Mouse (Mus musculus): Measurements from ENCODE around the gene Nphs2.
"Not testable (repeated sequence)": the region's sequence is repeated elsewhere in the genome, so short reads cannot be mapped to it uniquely, and the experiment has no call there.

The Nphs2 gene

GRCm38 (mm10) chr1:156310630-156311029 is at the start of gene Nphs2:
Nphs2 (plus strand) TSS chr1:156310727.
- DNase-seq (ENCODE audit: extremely low spot score): peak; percentile 17

GRCm38 (mm10) chr1:156263352-156263751 is 47.2 kb upstream of the Nphs2 start:
- DNase-seq (ENCODE audit: extremely low spot score): peak; percentile 68

GRCm38 (mm10) chr1:156263946-156264345 is 46.6 kb upstream of the Nphs2 start:
- DNase-seq (ENCODE audit: extremely low spot score): no peak

DNA sequence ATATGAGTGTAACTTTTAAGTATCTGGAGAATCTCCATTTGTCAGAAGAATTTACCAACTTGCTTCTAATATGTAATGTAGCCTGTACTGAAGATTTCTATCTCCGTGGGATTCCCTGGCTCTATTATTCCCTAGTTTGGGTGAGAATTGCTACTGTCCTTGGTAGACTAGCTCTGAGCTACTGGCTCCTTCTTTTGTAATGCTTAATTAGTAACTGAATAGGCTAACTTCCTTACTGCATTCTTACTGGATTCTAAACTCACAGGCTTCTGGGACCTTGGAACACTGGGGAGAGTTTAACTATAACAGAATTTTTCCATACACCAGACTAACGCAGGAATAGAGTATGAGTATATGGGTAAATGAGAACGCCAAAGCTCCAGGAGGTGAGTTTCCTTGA is 42.0 kb upstream of the Nphs2 start:
- DNase-seq (ENCODE audit: extremely low spot score): not testable (repeated sequence)

DNA sequence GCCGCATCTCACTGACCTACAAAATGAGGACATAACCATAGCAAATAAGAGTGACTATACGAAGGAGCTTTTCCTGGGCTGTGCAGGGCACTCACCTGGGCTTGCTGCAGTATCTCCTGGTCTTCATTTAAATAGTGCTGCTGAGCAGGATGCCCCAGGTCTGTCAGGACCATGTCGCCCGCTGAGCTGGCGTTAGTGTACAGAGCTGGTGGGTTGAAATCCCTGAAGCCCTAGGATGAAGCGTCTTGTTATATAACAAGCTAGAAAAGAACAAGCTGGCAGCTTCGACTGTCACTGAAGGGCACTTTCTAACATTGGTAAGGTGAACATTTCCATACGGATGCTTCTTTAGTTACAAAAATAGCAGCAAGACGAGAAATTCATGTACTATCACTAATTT is 40.1 kb upstream of the Nphs2 start:
- DNase-seq (ENCODE audit: extremely low spot score): no peak

DNA sequence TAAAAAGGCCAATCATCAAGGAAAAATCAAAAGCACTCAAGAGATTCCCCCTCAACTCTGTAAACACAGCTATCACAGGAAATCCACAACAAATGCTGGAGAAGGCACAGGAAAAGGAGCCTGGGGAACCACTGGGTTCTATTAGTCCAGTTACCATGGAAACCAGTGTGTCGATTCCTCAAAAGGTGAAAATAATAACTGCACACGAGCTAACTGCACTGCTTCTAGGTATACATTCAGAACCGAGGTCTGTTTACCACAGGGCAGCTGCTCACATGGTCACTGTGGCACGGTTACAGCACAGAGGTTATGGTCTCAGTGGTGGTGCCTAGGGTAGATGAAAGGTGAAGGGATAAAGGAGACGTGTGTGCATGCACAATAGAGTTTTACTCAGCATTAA is 38.9 kb upstream of the Nphs2 start:
- no peak for DNase-seq (ENCODE audit: extremely low spot score)

DNA sequence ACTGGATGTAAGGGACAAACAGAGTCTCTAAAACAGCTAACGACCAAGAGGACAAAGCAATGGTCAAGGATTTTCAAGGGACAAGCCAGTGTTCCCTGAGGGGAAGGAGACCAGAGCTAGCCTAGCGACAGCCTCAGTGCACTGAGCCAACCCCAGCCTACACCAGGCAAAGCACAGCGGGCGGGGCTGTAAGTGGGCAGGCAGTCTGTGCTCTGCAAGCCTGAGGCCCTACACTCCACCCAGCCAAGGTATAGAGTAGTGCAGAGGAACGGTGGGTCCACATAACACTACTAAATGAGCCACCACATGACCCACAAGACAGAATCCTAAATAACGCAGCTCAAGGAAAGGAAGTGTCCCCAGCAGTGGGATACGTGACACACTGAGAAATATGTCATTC is 36.9 kb upstream of the Nphs2 start:
- no peak for DNase-seq (ENCODE audit: extremely low spot score)

DNA sequence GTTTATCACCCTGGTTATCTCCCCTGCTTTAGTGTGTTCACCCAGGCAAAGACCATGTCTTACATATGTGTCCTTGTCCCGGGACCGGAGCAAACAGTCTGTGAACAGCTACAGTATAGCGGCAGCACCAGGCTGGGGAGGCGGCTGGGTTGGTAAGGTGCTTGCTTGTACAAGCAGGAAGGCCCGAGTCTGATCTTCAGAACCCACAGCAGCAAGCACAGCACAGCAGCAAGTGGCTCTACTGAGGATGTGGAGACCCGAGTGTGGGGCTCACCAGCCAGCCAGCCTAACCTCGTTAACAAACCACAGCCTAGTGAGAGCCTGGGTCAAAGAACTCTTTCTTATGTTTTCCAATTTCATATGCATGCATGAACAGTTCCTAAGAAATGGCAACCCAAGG is 30.4 kb upstream of the Nphs2 start:
- no peak for DNase-seq (ENCODE audit: extremely low spot score)

DNA sequence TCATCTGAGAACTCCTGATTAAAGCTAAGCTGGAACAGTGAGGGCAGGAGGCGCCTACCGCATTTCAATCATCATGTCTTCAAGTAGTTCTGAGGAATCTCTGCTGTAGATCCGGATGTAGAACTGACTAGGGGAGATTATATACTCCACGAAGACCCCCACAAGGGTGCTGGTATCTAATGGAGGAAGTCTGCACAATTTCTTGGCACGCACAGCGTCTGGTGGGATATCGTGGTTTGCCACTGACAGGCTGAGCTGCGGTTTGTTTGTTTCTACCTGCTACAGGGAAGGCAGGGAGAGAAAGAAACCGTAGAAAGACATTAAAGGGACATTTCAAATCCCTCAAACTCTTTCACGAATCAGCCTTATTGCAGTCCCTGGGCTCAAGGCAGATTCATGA is 26.3 kb upstream of the Nphs2 start:
- no peak for DNase-seq (ENCODE audit: extremely low spot score)

DNA sequence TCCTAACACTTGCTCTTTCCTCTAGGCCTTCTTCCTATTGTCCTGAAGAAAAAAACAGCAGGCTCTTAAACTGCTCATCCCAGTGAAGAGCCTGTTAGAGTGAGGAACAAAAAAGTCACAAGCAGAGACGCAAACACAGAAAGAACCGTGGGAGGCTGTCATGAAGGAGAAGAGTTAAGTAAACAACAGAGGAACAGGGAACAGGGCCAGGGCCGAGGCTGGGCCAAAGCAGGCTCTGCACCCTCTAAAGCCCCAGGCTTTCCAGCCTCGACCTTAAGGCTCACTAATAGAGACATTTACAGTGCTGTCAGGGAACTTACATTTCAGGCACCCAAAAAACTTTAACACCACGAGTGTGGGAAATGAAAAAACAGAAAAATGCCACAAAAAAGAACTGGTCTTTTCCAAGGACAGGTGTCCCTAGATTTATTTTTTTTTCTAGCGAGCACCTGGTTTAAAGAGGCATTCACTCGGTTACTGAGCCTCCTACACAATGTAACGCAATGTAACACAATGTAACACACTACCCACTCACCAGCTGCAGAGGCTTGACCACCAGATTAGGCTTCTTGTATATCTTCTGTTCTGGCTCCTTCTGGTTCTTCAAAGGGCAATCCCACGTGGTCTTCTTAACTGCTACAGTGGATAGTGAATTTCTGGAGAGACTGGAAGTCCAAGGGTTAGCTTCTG is 25.5 kb upstream of the Nphs2 start:
- no peak for DNase-seq (ENCODE audit: extremely low spot score)

DNA sequence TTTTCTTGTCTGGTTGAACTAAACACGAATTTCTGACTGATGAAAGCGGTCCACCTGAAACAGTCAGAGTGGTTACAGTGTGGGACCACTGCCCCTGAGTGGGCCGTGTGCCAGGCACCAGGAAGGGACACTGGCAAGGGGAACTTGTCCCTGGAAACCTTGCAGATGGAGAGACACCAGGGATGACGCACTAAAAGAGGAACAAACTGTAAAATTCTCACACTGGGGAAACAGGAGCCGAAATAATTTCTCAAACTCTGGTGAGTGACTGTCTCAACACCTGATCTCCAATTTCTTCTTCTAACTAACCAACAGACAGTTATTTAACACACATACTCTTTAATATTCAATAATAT is 25.0 kb upstream of the Nphs2 start:
- DNase-seq (ENCODE audit: extremely low spot score): no peak

GRCm38 (mm10) chr1:156288556-156289221 is 21.8 kb upstream of the Nphs2 start:
- no peak for DNase-seq (ENCODE audit: extremely low spot score)

GRCm38 (mm10) chr1:156289222-156289587 is 21.3 kb upstream of the Nphs2 start:
- DNase-seq (ENCODE audit: extremely low spot score): not testable (repeated sequence)

DNA sequence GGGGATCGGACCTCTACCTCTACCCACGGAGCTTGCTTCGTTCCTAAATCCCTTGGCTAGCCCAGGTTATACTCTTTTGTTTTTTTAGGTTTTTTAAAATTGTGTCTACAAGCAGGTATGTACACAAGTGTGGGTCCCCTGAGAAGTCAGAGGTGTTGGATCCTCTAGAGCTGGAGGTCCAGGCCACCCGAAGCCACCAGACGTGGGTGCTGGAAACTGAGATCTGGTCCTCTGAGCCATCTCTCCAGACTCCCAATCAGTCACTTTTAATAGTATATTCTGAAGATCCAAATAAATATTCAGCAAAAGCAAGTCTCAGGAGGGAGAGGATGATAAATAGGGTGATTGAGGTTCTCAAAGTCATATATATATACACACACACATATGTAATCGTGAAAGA is 20.5 kb upstream of the Nphs2 start:
- DNase-seq (ENCODE audit: extremely low spot score): no peak

- peak; percentile 52 for DNase-seq (ENCODE audit: extremely low spot score)
These were observed 7.4 kb upstream of the Nphs2 start, which contains the start of gene Tdrd5 for GRCm38 (mm10) chr1:156302911-156303749. Tdrd5 (minus strand) TSS chr1:156303664.

DNA sequence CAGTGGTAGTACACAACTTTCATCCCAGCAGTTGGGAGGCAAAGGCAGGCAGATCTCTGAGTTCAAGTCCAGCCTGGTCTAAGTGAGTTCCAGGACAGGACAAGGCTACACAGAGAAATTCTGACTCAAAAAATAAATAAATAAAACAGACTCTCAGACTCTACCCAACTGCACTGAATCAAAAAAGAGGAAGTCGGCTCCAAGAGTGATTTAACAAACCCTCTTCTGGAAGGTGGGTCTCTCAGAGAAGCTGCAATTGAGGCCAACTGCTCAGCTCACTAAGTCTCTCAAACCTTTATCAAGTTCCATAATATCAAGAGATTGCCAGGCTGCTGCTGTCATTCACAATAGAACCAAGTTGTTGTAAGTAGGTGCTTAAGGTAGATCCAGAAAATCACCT is 1.9 kb upstream of the Nphs2 start:
- DNase-seq (ENCODE audit: extremely low spot score): no peak

GRCm38 (mm10) chr1:156323126-156323525 is 12.6 kb downstream of the Nphs2 start:
- no peak for DNase-seq (ENCODE audit: extremely low spot score)

DNA sequence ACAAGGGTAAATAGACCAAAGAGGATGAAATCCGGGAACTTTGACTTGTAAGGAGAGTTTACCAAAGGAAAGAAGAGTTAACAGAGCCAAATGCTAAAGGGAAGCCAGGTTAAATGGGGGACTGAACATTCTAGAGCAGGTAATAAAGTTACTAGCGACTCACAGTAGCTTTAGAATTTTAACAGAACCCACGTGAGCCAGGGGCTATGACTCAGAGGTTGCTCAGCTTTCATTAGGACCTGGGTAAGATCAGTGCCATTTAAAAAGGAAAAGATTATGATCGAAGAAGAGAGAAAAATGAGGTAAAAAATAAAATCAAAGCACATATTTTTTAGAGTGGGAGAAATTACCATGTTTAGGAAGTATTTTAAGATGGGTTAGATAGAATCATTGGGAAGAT is 30.3 kb downstream of the Nphs2 start:
- DNase-seq (ENCODE audit: extremely low spot score): no peak

DNA sequence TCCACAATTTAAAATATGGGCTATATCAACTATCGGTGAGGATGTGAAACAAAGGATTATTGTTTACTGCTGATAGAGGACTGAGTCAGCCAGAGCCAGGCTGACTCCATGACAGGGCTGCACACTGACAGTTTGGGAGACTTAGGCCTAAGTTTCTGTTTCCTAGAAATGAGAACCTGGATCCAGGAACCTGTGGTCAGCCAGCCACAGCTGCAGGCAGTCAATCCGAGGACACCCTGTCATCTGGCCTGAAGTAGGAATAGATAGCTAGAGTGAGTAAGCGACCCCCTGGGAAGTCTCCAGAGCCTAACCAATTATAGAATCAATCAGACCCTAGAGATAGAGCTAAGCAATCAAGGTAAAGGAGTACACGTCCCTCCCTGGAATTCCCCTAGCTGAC is 33.9 kb downstream of the Nphs2 start:
- no peak for DNase-seq (ENCODE audit: extremely low spot score)

DNA sequence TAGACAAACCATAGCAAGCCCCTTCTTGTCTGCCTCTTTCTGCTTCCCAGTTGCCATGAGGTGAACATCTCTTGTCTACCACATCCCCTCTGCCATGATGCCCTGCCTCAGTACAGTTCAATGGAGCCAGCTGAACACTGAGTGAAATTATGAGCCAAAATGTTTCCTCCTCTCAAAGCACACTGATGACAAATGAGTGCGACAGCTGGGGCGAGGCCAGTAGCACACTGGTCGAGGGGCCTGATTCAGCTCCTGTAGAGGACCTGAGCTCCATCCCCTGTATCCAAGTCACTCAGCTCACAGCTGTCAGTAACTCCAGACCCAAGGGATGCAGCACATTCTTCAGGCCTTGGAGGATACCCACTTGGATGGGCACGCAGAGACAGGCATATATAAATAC is 35.1 kb downstream of the Nphs2 start:
- no peak for DNase-seq (ENCODE audit: extremely low spot score)

DNA sequence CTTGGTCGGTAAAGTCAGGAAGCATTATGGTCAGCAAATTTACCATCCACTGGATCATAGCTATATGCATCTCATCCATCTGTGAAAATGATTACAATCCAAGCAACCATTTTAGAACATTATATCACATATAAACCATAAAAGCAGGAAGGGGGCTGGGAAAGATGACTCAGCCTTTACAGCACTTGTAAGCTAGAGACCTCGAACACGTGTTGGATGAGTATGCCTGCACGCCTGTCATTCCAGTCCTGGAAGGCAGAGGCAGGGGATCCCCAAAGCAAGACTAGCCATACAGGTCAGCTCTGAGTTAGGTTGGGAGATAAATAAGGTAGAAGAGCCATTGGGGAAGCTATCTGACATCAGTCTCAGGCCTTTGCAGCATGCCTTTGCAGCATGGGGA is 38.5 kb downstream of the Nphs2 start:
- DNase-seq (ENCODE audit: extremely low spot score): no peak

- DNase-seq (ENCODE audit: extremely low spot score): no peak
These were observed 39.9 kb downstream of the Nphs2 start for GRCm38 (mm10) chr1:156350441-156350840.

DNA sequence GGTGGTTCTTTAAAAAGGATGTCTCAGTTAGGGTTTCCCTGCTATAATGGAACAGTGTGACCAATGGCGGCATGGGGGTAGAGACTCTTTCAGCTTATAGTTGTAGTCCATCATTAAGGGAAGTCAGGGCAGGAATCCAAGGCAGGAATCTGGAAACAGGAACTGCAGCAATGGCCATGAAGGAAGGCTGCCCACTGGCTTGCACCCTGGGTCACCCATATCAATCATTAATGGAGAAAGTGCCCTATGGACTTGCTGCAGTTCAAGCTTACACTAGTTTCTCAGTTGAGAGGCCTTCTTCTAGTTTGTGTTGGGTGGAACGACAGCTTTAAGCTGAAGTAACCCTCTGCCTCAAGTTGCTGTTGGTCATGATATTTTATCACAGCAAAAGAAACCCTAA is 41.9 kb downstream of the Nphs2 start:
- no peak for DNase-seq (ENCODE audit: extremely low spot score)

All from embryo, embryonic 9.5 days (tissue).